Mouse (Mus musculus) limb, embryonic 10.5 days (tissue): ENCODE measurements at regions not wholly inside any gene's neighbourhood (a gene's known extent, or its start where the extent isn't known, plus 50 kb on each side); places are given as distances from the start of the nearest gene placed in this dataset.

Experiments used
- DNase-seq: peaks from one replicate; pipeline ENCODE4 v3.0.0-alpha.2; 2017; ENCODE audit warnings: low spot score
- H3K27ac ChIP-seq: fragments of 300-500 bp; sonication (generic); 2 replicates; pipeline ENCODE4 v1.5.1; 2016; ENCODE audit warnings: mild to moderate bottlenecking
- H3K27me3 ChIP-seq: fragments of 300-500 bp; sonication (generic); 2 replicates; pipeline ENCODE4 v1.6.1; 2016; ENCODE audit warnings: low read depth, mild to moderate bottlenecking; ENCODE audit not compliant: poor library complexity, severe bottlenecking
- H3K36me3 ChIP-seq: fragments of 300-500 bp; sonication (generic); 2 replicates; pipeline ENCODE4 v1.6.1; 2016; ENCODE audit warnings: mild to moderate bottlenecking, moderate library complexity
- H3K4me1 ChIP-seq: fragments of 300-500 bp; sonication (generic); 2 replicates; pipeline ENCODE4 v1.6.1; 2016
- H3K4me3 ChIP-seq: fragments of 300-500 bp; sonication (generic); 2 replicates; pipeline ENCODE4 v1.5.1; 2016; ENCODE audit warnings: mild to moderate bottlenecking, moderate library complexity
- H3K9me3 ChIP-seq: fragments of 300-500 bp; sonication (generic); replicated peaks from 2 replicates; pipeline ENCODE4 v1.6.1; 2016; ENCODE audit warnings: mild to moderate bottlenecking
- WGBS: fragments of 180-500 bp; shearing (Covaris S2); methylation state at CpG from one replicate; pipeline ENCODE4 v1.1.7; 2016; 5-methylcytosine and 5-hydroxymethylcytosine counted together

DNA sequence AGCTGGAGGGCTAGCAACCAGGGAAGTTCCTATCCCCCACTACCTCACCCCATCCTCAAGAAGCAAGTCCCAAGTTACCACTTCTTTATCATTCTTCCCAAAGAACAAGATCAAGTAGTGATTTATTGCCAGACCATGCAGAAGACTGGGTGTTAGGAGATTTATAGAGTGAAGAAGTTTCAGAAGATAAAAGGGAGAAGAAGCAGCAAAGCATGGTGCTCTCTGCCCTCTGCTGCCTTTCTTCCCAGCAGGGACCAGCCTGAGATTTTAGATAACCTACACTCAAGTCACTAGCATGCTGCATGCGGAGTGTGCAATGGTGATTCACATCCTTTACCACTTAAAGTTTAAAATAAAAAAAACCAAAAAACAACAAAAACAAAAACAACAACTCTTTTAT is 79.7 kb upstream of the Cacna2d1 start:
- H3K4me1 ChIP-seq = peaks cover 4% of the 10 kb centered on the region; the same call in 1 of the 2 replicates
- H3K36me3 ChIP-seq = no peaks in the 10 kb centered on the region
- WGBS = 50% methylated on average over 1 of the region's 1 CpGs
- no peak overlapping the region for H3K27ac ChIP-seq
- no peaks in the 10 kb centered on the region for H3K27me3 ChIP-seq
- no peaks in the 10 kb centered on the region for H3K9me3 ChIP-seq
- no peak overlapping the region for H3K4me3 ChIP-seq
- DNase-seq = no peak

DNA sequence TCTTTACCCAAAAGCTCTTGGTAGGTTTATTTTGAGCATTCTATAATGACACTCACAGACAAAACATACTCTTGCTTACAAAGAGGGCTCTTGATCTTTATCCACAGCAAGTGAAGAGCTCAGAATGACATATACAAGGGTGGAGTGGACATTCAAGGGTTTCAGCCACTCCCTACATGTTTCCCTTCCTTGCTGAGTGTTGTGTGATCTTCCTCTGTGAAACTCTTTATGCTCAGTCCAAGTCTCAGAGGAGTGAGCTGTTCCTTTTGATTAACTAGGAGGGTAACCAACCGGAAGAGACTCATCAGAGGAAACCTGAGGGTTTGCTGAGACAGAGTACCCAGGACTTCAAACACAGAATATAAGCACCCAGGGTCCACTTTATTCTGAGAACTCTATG is 77.5 kb upstream of the Cacna2d1 start:
- DNase-seq = no peak
- H3K9me3 ChIP-seq = no peaks in the 10 kb centered on the region
- no peak overlapping the region for H3K27ac ChIP-seq
- no peaks in the 10 kb centered on the region for H3K27me3 ChIP-seq
- H3K36me3 ChIP-seq = no peaks in the 10 kb centered on the region
- H3K4me1 ChIP-seq = no peaks in the 10 kb centered on the region
- 73% methylated on average over 1 of the region's 1 CpGs for WGBS
- H3K4me3 ChIP-seq = no peak overlapping the region

- Histone ChIP-seq H3K9me3 (no peaks in the 10 kb centered on the region), H3K4me3 (no peak overlapping the region), H3K27me3 (no peaks in the 10 kb centered on the region), H3K36me3 (no peaks in the 10 kb centered on the region), H3K27ac (no peak overlapping the region), H3K4me1 (0 out of 2 replicates have a peak, but pooled peaks cover 5% of the 10 kb centered on the region)
- WGBS = 87% methylated on average over 3 of the region's 3 CpGs
- no peak for DNase-seq
These were observed 60.4 kb upstream of the Cacna2d1 start for GRCm38 (mm10) chr5:15874065-15874464.

GRCm38 (mm10) chr5:15883004-15883403 is 51.5 kb upstream of the Cacna2d1 start:
- no peaks in the 10 kb centered on the region for H3K9me3 ChIP-seq
- no peaks in the 10 kb centered on the region for H3K36me3 ChIP-seq
- no peak overlapping the region for H3K4me3 ChIP-seq
- DNase-seq = no peak
- no peak overlapping the region for H3K27ac ChIP-seq
- H3K27me3 ChIP-seq = no peaks in the 10 kb centered on the region
- no peaks in the 10 kb centered on the region for H3K4me1 ChIP-seq
